Mouse (Mus musculus): ENCODE measurements around the gene P2rx3.

Gene P2rx3

DNA sequence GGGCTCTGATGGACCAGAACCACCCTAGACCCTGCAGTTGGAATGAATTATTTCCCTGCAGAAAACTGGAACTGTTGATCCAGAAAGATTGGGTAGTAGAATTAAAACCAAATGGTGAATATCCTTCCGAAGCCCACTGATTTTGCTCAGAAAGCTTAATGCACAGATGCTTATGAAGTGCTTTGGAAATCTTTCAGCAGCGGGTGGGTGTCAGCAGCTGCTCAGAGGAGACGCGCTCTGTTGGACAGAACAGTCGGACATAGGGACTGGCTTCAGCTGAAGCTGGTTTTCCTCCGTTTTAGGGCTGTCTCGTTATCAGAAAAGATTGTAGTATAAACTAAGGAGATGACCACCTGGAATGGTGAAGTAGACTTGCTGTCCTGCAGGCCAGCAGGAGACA, 6.4 kb upstream of the P2rx3 start:
- DNase-seq (ENCODE audit: low spot score) = no peak

DNA sequence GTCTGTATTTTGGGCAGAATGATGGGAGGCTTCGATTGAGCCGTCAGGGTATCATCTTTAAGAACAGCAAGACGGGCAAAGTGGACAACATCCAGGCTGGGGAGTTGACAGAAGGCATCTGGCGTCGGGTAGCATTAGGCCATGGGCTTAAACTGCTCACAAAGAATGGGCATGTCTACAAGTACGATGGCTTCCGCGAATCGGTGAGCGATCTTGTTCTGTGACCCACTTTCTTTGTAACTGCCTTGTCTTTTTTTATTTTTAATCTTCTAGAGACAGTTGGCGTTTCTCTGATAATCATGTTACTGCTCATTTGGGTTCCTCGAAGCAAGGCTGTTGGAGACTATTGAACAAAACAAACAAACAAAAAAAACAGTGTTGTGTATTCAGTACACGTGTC, 1.1 kb upstream of the P2rx3 start:
- no peak for DNase-seq (ENCODE audit: low spot score)

DNA sequence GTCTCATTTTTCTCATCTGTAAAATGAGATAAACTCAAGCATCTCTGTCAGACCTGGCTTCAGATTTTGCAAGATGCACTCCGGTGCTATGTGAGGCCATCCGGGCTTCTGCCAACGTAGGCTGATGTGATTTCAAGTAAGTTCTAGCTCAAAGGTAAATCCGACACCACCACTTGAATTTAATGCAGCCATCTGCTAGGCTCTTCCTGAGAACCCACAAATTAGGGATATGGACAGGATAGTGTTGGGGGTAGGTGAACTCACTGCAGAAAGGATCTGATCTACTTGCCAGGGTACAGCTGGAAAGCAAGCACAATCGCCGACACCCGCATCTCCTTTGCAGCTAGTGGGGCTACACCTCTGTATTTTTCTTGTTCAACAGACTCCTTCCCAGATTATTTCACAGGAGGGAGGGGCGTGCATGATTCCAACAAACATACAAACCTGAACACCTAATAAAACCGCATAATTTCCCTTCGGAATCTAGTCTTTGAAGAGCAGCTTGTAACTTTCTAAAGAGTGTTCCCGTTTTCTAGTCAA, 685 bp downstream of the P2rx3 start:
- DNase-seq (ENCODE audit: low spot score) = no peak

DNA sequence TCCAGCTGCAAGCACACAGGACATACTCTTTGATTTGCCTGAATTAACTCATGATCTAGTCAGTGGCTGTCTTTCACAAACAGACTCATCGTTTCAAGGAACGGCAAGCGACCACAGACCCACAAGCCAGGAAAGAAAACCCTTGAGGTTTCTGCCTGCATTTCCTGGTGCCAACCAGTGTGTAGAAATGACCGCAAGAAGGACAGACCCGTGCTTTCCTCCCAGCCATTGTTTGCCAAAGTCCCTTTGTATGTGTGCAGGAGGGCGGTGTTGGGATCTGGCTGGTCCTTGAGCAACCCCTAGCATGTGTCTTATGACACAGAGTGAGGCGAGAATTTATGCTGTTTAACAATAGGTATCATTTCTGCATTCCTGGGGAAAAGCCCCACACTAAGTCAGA, 3.1 kb downstream of the P2rx3 start:
- DNase-seq (ENCODE audit: low spot score) = no peak

DNA sequence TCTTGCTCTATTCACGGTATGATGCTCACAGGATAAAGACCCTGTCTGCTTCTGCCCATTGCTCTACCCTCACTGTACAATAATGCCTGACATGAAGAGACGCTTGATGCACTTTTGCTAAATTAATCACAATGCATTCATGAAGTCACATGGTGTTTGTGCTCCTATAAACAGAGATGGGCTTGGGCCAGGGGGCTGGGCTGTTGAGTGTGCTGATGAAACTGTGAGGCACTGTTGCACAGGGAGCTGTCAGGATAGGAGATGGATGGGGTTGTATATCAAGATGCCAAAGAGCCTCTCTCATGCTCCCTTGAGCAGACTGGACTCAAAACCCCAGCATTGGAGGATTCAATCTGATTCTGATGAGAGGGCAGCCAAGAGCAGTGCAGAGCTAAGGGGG, 4.1 kb downstream of the P2rx3 start:
- no peak for DNase-seq (ENCODE audit: low spot score)

DNA sequence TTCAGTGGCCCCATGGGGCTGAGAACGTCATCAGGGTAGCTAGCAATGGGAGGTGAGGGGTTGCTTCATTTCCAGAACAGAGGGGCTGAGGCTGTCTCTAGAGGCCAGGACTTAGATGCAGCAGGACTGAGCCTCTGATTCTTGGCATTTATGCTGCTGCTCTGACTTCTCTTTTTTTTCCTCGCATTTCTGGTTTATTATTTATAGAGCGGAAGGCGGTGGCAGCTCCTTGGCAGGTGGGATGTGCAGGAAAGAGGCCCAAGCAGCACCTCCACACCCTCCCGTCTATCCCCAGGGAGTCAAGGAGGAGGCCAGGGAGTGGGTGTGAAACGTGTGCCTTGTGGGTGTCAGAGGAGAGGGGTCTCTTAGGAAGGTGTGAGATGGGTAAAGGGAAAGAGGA, 6.3 kb downstream of the P2rx3 start:
- no peak for DNase-seq (ENCODE audit: low spot score)

DNA sequence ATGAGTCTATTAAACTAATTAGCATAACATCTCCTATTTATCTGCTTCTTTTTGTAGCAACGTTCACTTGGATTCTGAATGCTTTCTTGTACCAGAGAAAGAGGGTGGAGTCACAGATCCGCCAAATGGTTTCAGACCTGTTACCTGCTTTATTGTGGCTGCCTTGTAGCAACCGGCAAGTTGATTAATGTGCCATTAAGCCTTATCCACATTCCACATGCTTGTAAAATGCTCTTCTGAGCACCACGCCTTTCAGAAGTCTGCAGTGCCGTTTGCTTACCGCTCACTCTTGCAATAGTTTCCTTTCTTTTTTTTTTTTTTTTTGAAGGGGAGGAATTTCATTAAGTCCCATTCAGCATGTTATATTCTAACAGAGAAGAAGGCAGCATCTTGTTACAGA, 7.4 kb downstream of the P2rx3 start:
- DNase-seq (ENCODE audit: low spot score) = no peak

DNA sequence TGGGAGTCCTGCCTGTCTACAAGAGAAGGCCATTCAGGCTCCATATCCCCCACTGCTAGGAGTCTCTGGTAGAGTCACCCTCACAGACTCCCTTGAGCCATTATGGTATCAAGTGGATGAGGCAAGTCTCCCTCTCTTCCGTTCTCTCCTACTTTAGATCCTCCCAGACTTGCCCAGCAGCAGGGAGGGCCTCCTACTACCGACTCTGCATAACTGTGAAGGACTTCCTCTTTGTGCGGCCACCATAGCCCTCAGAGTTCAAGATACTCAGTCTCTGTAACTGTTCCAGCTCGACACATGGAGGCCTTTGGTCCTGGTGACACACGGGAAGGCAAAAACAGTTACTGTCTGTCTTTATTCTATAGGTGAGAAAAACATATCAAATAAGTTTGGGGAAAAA, 10.0 kb downstream of the P2rx3 start:
- no peak for DNase-seq (ENCODE audit: low spot score)

DNA sequence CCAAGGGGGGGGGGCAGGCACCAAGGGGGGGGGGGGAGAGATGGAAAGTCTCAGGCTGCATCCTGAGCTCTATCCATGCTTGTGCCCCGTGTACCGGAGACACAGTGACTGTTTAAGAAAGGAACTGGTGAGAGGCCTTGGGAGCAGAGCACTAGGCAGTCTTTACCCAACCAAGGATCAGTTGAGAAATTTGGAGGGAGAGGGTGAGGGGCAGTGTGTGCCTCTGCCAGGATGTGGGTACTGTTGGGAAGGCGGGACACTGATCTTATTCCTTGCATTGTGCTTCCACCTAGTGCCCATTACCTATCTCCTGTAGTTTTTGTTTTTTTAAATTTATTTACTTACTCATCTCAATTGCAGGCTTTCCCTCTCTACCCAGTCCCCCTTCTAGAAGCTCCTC, 11.1 kb downstream of the P2rx3 start:
- DNase-seq (ENCODE audit: low spot score) = no peak

DNA sequence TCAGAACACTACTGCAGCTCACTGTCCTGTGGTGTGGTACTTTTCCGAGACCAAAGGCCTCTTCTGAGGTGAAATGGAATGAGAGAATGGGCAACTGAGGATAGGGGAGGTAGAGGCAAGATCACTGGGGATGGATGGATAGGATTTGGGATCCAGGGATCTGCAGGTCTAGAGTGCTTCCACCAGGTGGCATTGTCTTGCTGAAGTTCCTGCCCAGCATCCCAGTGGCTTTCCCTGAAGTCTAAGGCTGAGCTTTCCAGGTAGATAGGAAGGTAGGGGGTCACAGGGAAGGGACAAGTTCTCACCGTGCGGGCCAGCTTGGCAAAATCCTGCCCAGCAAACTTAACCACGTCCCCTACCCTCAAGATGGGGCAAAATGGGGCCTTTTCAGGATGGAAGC, 15.2 kb downstream of the P2rx3 start:
- DNase-seq (ENCODE audit: low spot score) = no peak

DNA sequence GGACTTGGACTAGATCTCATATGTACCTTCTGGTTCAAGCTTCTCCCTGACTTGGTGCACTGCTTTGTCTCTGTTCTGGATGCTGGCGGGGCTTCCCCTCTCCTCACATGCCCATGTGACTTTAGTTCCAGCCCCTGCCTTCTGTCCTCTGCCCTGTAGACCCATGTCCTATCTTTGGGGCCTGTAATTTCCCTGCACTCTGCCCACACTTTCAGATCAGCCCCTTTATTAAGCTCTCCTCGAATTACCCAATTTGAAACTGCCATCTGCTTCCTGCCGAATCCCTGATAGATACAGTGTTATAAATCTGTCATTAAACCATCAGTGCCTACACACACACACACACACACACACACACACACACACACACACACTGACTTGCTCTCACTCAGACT, 22.7 kb downstream of the P2rx3 start:
- DNase-seq (ENCODE audit: low spot score) = no peak

DNA sequence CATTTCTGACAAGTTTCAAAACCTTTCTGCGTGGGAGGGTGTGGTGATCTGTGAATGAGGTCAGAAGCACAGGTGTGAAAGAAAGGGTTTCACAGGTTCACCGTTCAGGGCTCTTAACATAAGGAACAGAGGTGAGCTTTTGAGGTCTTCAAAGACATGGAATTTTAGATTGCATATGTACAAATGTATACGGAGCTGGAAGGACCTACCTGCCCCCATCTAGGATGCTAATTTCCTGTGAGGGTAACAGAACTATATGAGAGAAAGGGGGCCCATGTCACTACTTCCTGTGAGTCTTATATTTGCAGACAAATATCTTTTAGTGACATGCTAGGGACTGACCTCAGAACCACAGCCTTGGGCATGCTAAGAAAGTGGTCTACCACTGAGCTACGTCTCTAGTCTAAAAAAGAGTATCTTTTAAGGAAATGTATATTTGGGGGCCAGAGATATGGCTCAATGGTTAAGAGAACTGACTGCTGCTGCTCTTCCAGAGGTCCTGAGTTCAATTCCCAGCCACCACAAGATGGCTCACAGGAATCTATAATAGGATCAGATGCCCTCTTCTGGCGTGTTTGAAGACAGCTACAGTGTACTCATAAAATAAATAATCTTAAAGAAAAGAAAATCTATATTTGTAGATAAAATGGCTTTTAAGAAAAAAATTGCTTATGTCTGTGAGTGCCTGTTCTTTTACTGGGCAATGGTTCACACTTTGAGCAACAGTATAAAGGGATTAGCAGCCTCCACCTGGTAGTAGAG, 23.3 kb downstream of the P2rx3 start:
- no peak for DNase-seq (ENCODE audit: low spot score)

DNA sequence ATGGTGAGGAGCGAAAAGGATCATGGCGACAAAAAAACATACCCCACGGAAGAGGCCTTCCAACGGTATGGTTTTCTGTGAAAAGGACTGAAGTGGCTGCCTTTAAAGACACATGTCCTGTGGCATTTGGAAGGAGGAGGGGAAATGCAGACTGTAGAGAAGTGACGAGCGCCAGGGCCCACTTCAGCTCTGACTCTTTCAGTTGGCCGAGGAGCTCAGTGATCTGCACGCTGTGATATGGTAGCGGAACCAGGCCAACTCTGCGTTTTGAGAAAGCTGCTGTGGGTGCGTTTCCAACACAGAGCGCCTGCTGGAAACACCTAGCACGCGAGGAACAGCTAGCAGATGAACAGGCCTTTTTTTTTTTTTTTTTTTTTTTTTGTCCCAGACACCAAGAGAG, 24.6 kb downstream of the P2rx3 start:
- no peak for DNase-seq (ENCODE audit: low spot score)

DNA sequence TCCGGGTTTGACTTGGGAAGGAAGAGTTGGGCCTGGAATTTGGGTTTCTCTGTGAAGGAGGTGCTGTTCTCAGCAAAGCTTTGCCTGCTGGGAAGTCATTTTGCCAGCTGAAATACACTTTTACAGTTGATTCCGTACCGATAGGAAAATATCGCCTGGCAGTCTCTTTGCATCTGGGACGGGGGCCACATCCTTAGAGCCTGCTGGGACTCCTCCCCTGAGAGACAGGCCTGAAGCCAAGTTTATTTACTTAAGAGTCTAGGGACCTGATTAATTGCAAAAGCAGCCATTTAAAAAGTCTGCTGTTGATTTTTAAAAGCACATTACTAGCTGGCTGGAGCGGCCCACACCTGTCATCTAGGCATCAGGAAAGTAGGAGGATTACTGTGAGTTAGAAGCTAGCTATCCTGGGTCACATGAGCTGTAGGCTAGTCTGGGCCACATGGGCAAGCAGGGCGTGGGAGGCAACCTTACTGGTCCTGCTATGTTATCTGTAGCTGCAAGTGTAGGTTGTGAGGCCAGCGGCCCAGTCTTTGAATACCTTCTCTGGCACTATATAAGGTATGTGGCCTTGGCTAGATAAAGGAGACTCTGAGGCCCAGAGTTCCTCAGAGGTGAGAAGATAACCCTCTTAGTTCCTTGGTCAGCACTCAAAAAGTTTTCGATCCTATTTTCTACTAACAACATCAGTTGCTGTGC, 25.2 kb downstream of the P2rx3 start:
- DNase-seq (ENCODE audit: low spot score) = no peak

DNA sequence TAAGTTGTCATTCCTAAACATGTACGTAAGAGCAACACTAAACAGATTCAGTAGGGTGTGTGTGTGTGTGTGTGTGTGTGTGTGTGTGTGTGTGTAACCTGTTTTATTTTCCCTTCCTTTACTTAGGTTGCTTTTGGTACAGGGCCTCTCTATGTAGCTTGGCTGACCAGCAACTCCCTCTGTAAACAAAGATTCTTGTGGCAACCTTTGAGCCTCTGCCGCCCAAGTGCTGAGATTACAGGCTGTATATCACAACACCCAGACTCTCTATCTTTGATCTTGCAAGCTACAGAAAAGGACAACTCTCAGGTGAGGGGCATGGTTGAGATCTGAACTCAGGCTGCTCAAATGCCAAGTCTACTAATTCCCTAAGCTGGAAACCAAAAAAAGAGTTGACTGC, 28.1 kb downstream of the P2rx3 start:
- no peak for DNase-seq (ENCODE audit: low spot score)

DNA sequence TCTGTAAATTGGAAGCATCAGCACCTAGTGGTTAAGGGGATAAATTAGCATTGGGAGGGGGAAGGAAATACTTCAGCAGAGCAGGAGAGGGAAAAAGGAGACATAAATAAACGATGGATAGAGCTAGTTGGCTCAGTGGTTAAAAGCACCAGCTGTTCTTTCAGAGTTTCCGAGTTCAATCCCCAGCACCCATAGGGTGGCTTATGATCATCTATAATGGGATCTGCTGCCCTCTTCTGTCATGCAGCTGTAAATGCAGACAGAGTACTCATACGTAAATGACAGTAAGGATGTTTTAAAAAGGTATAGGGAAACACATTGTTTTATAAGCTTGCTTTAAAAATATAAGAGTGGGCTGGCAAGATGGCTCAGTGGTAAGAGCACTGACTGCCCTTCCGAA, 29.5 kb downstream of the P2rx3 start:
- no peak for DNase-seq (ENCODE audit: low spot score)

DNA sequence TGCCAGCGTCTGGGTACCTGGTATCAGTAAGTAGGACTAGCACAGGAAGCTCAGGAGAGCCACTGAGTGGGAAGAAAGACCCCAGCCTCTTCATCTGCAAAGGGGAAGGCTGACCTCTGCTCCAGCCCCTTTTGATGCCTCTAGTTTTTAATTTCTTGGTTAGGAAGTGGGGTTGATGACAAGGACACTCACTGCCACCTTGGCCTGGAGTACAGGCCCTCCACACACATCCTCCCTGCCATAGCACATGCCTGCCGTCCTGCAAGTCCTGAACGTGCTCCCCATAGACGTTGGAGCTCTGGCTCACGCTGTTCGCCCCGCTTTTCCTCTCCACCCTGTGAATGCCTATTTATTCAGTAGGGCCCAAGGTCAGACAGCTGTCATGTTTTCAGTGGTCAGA, 30.7 kb downstream of the P2rx3 start:
- no peak for DNase-seq (ENCODE audit: low spot score)

DNA sequence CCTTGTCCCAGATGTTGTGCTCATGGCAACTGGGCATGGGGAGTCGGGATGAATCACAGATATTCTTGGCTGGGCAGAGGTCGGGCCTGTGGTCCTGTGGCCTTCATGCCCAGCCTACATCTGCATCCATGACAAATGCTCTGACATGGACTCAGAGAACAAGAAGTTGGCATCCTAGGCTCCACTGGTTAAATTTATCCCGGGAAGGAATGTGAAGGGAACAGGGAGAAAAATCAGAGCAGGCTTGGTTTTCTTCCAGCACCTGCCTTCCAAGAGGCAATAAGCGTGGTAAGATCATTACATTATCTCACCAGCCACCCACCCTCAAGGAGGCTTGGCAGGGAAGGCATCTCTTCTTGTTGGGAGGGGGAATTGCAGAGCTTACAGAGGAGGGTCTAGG, 32.9 kb downstream of the P2rx3 start:
- DNase-seq (ENCODE audit: low spot score) = no peak

DNA sequence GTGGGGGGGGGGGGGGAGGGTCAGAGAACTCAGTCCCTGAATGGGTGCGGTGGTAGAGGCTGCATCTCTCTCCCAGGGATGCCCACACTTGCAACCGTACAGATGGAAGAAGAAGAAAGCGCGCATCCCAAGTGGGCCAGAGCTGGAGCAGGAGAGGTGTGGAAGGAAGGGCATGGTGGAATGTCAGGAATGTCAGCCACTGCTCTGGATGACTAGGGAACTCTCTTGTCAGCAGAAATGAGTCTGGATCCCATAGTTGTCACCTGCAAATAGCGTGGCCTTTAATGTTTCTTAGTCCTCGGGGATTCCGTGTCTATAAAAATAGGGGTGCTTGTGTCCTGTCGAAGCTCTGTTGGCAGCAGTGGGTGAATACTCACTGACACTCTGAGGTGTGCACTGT, 34.7 kb downstream of the P2rx3 start:
- no peak for DNase-seq (ENCODE audit: low spot score)

DNA sequence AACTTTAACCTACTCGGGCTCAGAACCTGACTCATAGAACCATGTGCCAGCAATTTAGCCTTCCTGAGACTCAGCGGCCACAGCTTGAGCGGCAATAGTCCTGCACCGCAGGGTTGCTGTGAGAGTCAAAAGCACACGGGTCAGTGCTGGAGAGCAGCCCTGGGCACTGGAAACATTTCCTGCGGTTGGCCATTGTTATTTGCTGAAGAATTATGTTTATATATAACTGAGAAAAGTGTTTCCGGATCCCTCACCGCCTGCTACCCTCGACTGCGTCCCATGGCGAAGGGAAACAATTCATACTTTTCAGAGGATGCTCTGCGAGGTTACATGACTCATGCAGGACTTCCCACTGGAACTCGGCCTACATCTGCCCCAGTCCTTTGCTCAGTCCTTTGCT, 35.8 kb downstream of the P2rx3 start:
- DNase-seq (ENCODE audit: low spot score) = no peak

DNA sequence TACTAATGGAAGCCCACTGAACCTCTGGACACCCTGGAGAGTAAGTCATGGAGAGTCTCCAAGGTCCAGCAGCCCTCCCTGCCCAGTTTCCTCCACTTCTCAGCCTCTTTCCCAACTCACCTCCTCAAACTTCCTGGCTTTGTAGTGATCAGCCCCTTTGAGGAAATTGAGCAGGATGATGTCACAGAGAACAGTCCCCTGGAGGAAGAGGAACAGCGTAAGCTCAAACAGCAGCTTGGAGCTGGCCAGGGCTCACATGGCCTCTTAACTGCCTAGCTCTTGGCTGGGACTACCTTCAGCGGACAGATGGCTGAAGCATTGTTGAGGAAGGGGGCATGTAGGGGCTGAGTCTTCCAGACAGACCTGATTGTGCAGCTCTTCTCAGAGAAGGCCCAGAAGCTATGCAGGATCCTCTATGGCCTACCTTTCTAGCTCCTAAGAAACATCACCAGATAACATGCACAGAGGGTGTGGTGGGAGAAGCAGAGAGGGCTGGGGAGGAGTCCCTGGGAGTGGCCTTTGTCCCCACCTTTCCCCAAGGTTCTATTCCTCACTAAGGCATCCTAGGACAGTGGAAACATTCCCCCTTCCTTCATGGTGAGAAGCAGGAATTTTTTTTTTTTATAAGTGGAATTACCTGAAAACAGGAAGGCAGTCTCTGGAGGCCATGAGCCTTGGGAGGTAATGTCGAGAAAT, 37.6 kb downstream of the P2rx3 start:
- DNase-seq (ENCODE audit: low spot score) = no peak

DNA sequence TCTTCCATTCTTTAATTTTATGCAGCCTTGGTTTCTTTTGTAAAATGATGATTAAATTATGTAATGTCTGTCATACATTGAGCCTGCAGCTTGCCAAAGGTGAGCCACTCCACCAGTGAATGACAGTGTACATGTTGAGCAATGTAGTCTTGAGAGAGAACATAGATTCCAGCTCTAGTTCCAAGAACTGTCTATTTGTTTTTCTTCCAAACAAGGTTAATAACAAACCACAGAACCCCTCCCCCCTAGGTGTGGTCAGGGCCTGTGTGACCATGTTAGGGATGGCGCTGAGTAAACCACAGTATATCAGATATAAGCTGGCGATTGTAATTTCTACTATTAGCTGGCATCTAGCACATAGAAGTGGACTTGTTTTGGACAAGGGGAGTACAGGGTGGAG, 40.9 kb downstream of the P2rx3 start:
- DNase-seq (ENCODE audit: low spot score) = no peak

DNA sequence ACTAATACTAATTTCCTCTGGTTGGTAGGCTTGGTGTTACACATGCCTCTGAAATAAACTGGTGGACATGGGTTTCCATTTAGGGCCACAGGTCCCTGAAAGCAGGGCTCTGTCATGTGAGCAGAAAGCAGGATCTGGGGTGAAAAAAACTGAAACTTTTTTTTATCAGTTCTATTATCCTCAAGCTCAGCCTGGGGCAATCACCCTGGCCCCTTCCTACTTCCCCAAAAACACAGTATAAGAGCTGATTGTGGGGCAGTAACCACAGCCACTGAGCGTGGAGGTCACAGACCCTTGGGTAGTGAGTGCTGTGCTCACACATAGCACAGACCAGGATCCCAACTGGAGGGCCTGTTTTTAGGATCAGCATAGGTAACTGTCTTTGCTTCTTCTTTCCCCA, 49.3 kb downstream of the P2rx3 start, which contains the start of gene Prg3:
Gene Prg3, plus strand, starts transcription at position 286 of the 400 bp plus-strand sequence.
- DNase-seq (ENCODE audit: low spot score) = no peak

All from left cerebral cortex, adult 11 months (tissue).